Mouse (Mus musculus) testis, postnatal 14 days (tissue): Measurements from ENCODE around the gene Sphk1.
A peak's percentile ranks its signal among the peaks of the same experiment; 100 is the strongest.
"Not testable (repeated sequence)": the region's sequence is repeated elsewhere in the genome, so short reads cannot be mapped to it uniquely, and the experiment has no call there.

ENCODE experiments used
- DNase-seq: peaks from one replicate; pipeline ENCODE4 v3.0.0; 2021; ENCODE audit warnings: low spot score

Sphk1 gene

GRCm38 (mm10) chr11:116530187-116531147 lies at the start of gene Sphk1:
Gene Sphk1 (plus strand): TSS chr11:116530925.
- no peak for DNase-seq

- DNase-seq: no peak
These were observed 49.8 kb upstream of the Sphk1 start for GRCm38 (mm10) chr11:116480975-116481374.

DNA sequence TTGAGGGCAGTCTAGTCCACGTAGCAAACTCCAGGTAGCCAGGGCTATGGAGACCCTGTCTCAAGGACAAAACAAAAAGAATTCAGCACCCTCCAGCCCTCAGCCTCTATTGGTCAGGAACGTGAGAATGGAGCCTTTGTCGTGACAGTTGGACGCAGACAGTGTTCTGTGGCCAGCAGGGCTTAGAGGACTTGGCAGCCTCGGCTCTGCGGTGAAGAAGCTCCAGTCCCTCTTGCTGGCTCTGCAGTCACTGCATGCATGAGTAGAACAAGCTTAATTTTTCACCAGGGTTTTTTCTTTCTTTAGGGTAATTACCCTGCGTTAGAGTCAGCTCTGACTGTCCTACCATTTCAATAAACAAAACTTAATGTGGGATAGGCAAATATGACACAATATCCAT lies 48.9 kb upstream of the Sphk1 start:
- no peak for DNase-seq

GRCm38 (mm10) chr11:116484261-116484660 lies 46.5 kb upstream of the Sphk1 start:
- DNase-seq: no peak

GRCm38 (mm10) chr11:116488207-116488606 lies 42.5 kb upstream of the Sphk1 start:
- DNase-seq: no peak

DNA sequence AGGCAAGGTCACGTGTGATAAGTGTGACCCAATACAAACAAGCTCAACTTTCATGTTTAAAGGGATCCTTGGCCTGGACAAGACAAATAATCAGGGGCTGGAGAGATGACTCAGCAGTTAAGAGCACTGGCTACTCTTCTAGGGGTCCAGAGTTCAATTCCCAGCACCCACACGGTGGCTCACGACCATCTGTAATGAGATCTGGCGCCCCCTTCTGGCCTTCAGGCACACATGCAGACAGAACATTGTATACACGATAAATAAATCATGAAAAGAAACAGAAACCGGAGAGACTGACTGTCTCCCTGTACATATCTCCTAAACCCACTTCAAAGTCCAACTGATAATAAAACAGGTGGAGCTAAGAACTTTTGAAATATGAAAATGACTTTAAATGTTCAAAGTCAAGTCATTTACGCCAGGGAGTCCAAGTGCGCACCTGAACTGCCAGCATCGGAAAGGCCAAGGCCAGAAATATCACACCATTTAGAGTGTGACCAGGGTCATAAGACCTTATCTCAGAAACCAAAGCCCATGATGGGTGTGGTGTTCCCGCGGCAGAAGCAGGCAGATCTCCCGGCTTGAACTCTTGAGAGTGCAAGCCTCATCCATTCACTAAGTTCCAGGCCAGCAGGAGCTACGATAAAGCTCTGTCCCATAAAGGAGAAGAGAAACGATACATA lies 41.9 kb upstream of the Sphk1 start:
- DNase-seq: no peak

GRCm38 (mm10) chr11:116489771-116490231 lies 40.9 kb upstream of the Sphk1 start:
- no peak for DNase-seq

- peak; percentile 89 for DNase-seq
These were observed 40.3 kb upstream of the Sphk1 start for GRCm38 (mm10) chr11:116490232-116491107.

- DNase-seq: no peak
These were observed 39.4 kb upstream of the Sphk1 start for GRCm38 (mm10) chr11:116491338-116491737.

DNA sequence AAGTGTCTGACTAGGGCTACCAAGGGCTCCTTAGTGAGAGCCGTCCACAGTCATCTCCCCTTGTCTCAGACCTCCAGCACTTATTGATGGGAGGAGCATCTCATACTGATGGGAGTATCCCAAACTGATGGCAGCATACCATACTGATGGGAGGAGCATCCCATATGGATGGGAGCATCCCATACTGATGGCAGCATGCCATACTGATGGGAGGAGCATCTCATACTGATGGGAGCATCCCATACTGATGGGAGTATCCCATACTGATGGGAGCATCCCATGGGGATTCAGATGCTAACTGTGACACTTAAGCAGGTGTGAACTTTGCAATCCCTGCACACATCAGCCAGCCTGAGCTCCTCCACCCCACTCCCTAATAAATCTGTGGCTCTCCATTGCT lies 38.2 kb upstream of the Sphk1 start:
- DNase-seq: not testable (repeated sequence)

- DNase-seq: no peak
These were observed 37.5 kb upstream of the Sphk1 start for GRCm38 (mm10) chr11:116493191-116493590.

- DNase-seq: peak; percentile 69
These were observed 36.9 kb upstream of the Sphk1 start, which contains the start of gene Prpsap1 for GRCm38 (mm10) chr11:116493795-116494252. Gene Prpsap1 (minus strand): TSS chr11:116494202.

- peak; percentile 91 for DNase-seq
These were observed 36.1 kb upstream of the Sphk1 start for GRCm38 (mm10) chr11:116494474-116495174.

DNA sequence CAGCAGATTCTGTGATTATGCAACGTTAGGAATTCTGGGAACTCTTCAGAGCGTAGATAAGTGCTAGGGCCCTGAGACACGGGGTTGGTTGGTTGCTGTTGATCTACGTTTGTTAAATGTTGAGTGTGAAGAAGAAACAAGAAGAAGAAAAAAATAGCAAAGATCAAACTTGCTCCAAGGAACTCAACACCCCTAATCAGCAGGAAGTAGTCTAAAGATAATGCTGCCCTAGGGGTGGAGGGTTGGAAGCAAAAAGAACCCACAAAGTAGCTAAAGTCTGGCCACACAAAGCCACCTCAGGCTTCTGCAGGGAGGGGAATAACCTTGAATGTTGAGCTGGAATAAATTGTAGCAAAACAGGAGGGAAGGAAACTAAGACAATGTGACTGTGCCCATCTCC lies 33.4 kb upstream of the Sphk1 start:
- peak; percentile 81 for DNase-seq

- no peak for DNase-seq
These were observed 32.1 kb upstream of the Sphk1 start for GRCm38 (mm10) chr11:116498596-116498995.

DNA sequence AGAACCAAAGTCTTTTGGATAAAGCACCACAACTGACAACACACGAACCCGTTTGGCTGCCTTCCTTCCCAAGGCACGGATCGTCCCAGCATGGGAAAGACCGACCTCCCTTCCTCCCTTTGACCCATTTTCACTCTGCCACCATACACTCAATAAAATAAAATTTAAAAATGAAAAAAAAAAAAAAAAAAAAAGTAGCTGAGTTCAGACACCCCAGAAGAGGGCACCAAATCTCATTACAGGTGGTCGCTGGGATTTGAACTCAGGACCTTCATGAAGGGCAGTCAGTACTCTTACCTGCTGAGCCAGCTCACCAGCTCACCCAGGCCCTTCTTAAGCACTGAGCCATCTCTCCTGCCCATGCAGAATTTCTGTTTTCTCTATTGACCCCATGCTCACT lies 31.7 kb upstream of the Sphk1 start:
- DNase-seq: no peak

DNA sequence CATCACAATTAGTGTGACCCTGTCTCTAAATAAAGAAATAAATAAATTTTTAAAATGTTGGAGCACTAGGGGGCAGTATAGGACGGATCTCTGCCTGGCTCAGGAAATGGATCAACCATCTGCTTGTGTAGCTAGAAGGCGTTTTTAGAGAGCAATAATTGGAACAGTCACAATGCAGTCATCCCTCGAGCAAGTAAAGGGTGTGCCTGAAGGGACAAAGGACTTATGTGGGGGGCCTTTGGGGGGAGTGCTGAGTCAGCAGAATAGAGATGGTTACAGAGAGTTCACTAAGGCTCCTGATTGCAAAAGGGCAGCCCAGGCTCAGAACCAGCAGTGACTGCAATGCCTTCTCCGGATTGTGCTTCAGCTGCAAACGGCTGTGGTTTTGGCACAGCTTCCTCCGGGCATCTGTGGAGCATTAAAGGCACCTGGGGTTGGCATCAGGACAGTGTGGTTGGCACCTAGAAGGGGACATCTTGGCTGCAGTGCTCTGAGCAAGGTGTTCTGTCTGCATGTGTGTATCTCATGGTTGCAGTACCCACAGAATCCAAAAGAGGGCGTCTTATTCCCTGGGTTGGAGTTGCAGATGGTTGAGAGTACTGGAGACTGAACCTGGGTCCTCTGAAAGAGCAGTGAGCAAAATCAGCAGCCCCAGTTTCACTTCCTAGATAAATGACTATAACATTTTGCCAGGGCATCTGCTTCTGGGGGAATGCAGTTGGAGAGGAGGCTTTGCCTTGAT lies 29.5 kb upstream of the Sphk1 start:
- peak; percentile 50 for DNase-seq

GRCm38 (mm10) chr11:116504516-116504915 lies 26.2 kb upstream of the Sphk1 start:
- DNase-seq: no peak

DNA sequence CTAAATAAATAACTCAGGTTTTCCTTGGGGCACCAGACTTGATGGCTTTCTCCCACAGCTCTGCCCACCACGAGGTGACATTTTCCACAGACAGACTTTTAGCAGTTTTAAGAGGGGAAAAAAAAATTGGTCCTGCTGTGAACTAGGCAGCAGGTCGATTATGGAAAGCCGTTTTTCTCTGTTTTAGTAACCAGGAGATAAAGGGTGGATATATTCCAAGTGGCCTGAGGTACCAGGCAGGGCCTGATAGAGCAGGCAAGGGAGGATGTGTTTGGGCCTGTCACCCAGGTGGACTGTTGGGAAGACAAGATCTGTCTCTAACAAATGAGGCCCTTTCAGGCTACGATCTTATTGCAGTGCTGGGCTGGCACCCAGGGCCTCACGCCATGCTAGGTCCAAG lies 25.2 kb upstream of the Sphk1 start:
- DNase-seq: no peak

DNA sequence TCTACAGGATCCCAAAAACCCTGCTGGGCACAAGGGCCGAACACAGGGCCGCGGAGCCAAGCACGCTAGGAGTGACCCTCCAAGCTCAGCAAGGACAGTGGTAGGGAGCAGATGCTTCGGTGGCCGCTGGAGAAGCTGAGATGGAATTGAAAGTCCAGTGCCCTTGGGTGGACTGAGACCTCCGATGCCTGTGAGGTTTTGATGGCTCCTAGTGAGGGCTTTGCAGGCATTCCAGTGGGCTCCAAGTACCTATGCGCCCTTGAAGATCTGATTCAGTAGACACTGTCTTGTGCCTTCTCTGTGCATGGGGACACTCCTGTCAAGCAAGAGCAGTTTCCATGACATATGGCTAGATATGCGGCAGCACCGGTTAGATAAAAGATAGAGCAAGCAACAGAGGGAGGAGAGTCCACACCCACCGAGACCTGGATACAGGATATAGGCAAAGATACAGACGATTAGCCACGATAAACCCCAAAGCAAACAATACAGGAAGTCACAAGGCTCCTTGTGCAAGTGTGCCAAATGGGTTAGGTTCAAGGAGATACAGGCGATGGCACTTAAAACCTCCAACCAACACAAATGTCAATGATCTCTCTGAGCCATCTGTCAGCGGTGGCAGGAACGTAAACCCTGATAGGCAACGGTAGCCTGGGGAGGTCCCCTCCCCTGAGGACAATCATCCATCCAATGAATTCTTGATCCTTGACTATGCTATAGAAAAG lies 24.4 kb upstream of the Sphk1 start:
- no peak for DNase-seq
